20 mouse cellular contexts compared by ENCODE assay signal in genomic region chr12:77426093-77426492, GRCm38 (mm10).
"Had no signal": no experiment of that assay in that cellular context is flagged by ENCODE, and none has a peak within 500 bp of the region (broad histone marks: within the 10 kb centered on the region; RNA-seq: fewer than 3 reads in every experiment).

No protein-coding gene starts in this region.

- H3K4me1 ChIP-seq: limb, embryonic 12.5 days; limb, embryonic 15.5 days; neural tube, embryonic 12.5 days had no signal

- H3K36me3 ChIP-seq: limb, embryonic 12.5 days; limb, embryonic 15.5 days; neural tube, embryonic 12.5 days had no signal

- H3K4me3 ChIP-seq: limb, embryonic 12.5 days; limb, embryonic 15.5 days; neural tube, embryonic 12.5 days had no signal

- H3K9ac ChIP-seq: limb, embryonic 12.5 days; limb, embryonic 15.5 days; liver, embryonic 14.5 days; liver, postnatal 0 days; lung, embryonic 14.5 days; neural tube, embryonic 12.5 days had no signal

- H3K4me2 ChIP-seq: limb, embryonic 12.5 days; limb, embryonic 15.5 days; liver, embryonic 11.5 days; lung, embryonic 14.5 days; neural tube, embryonic 12.5 days had no signal

- H3K27me3 ChIP-seq: limb, embryonic 12.5 days; limb, embryonic 15.5 days; neural tube, embryonic 12.5 days had no signal

- ATAC-seq: intestine, postnatal 0 days; liver, postnatal 0 days; lung, postnatal 0 days had no signal

- H3K9me3 ChIP-seq: limb, embryonic 12.5 days; limb, embryonic 15.5 days; neural tube, embryonic 12.5 days had no signal

- DNase-seq: kidney, adult 2 months; kidney, postnatal 25 days; left cerebral cortex, postnatal 4 days; liver, postnatal 0 days; lung, embryonic 14.5 days; right cerebral cortex, adult 18-20 months; right cerebral cortex, postnatal 14 days; right cerebral cortex, postnatal 4 days; thymus, adult 2 months; thymus, postnatal 14 days had no signal

- H3K27ac ChIP-seq: kidney, postnatal 0 days; limb, embryonic 12.5 days; limb, embryonic 15.5 days; liver, embryonic 14.5 days; macrophage; neural tube, embryonic 12.5 days; stomach, postnatal 0 days had no signal
